19 mouse cellular contexts compared by ENCODE assay signal in genomic region chr4:95451831-95452230, GRCm38 (mm10).
A peak's percentile ranks its signal among the peaks of the same experiment; 100 is the strongest.
DNase-seq lines count a peak whose midpoint lies in the region; ATAC-seq and TF ChIP-seq lines count a peak whose summit lies in the region.
"Had no signal": no experiment of that assay in that cellular context is flagged by ENCODE, and none has a peak within 500 bp of the region (broad histone marks: within the 10 kb centered on the region; RNA-seq: fewer than 3 reads in every experiment).

No protein-coding gene starts in this region.

- TF ChIP-seq CTCF in liver, adult 2 months (IDR thresholded peaks at IDR 0.05; ENCODE audit: low read depth, low read length) = no peak
- TF ChIP-seq CTCF in liver, postnatal 0 days (IDR thresholded peaks at IDR 0.05; ENCODE audit: low read depth) = no peak
- TF ChIP-seq CTCF in forebrain, postnatal 0 days (IDR thresholded peaks at IDR 0.05; ENCODE audit: low read depth) = no peak

- H3K36me3 ChIP-seq in liver, adult 2 months (ENCODE audit: control insufficient read depth, insufficient read depth, low read length) = no peaks in the 10 kb centered on the region
- no peaks in the 10 kb centered on the region for H3K36me3 ChIP-seq in liver, postnatal 0 days (replicated peaks; ENCODE audit: insufficient read depth, low read length)
- no peaks in the 10 kb centered on the region for H3K36me3 ChIP-seq in kidney, embryonic 15.5 days
- no peaks in the 10 kb centered on the region for H3K36me3 ChIP-seq in forebrain, postnatal 0 days (ENCODE audit: insufficient read depth)
- H3K36me3 ChIP-seq: embryonic facial prominence, embryonic 13.5 days; forebrain, embryonic 12.5 days; heart, embryonic 15.5 days; hindbrain, embryonic 13.5 days had no signal

- H3K79me2 ChIP-seq in liver, adult 2 months (ENCODE audit: control insufficient read depth, insufficient read depth, low read length) = no peaks in the 10 kb centered on the region

- H3K4me3 ChIP-seq in liver, adult 2 months (ENCODE audit: insufficient read depth, low read depth, low read length) = no peak overlapping the region
- no peak overlapping the region for H3K4me3 ChIP-seq in liver, postnatal 0 days (ENCODE audit: low read depth, low read length)
- H3K4me3 ChIP-seq in kidney, embryonic 15.5 days (replicated peaks) = no peak overlapping the region
- H3K4me3 ChIP-seq in forebrain, postnatal 0 days (ENCODE audit: low read depth, low read length) = no peak overlapping the region
- H3K4me3 ChIP-seq: embryonic facial prominence, embryonic 13.5 days; forebrain, embryonic 12.5 days; heart, adult 2 months; heart, embryonic 15.5 days; hindbrain, embryonic 13.5 days had no signal

- no peak for ATAC-seq in liver, postnatal 0 days
- ATAC-seq in kidney, embryonic 15.5 days (replicated peaks; ENCODE audit: low FRiP score) = peak; percentile 36; the same call in 1 of the 2 replicates
- ATAC-seq in forebrain, postnatal 0 days = no peak
- ATAC-seq: forebrain, embryonic 16.5 days had no signal

- H3K9me3 ChIP-seq in liver, postnatal 0 days (ENCODE audit: low read length) = no peaks in the 10 kb centered on the region
- no peaks in the 10 kb centered on the region for H3K9me3 ChIP-seq in kidney, embryonic 15.5 days (replicated peaks)
- no peaks in the 10 kb centered on the region for H3K9me3 ChIP-seq in forebrain, postnatal 0 days (ENCODE audit: low read length)
- H3K9me3 ChIP-seq: embryonic facial prominence, embryonic 13.5 days; forebrain, embryonic 12.5 days; heart, embryonic 15.5 days; hindbrain, embryonic 13.5 days had no signal

- H3K4me1 ChIP-seq in liver, adult 2 months (ENCODE audit: control insufficient read depth, insufficient read depth, low read length) = peaks cover 2% of the 10 kb centered on the region
- H3K4me1 ChIP-seq in liver, postnatal 0 days (ENCODE audit: insufficient read depth) = peaks cover 3% of the 10 kb centered on the region; the same call in 1 of the 2 replicates
- no peaks in the 10 kb centered on the region for H3K4me1 ChIP-seq in kidney, embryonic 15.5 days
- H3K4me1 ChIP-seq in forebrain, postnatal 0 days (ENCODE audit: insufficient read depth) = no peaks in the 10 kb centered on the region
- H3K4me1 ChIP-seq: forebrain, embryonic 12.5 days; heart, embryonic 15.5 days; hindbrain, embryonic 13.5 days had no signal

- no peak for TF ChIP-seq POLR2A in liver, adult 2 months (IDR thresholded peaks at IDR 0.05; ENCODE audit: extremely low read depth, insufficient read depth, low read length)

- no peak overlapping the region for H3K27ac ChIP-seq in liver, adult 2 months (replicated peaks; ENCODE audit: insufficient read depth, low read depth, low read length)
- H3K27ac ChIP-seq in liver, postnatal 0 days (ENCODE audit: low read depth) = no peak overlapping the region
- H3K27ac ChIP-seq in kidney, embryonic 15.5 days = peak overlapping the region; percentile 74
- H3K27ac ChIP-seq in forebrain, postnatal 0 days (ENCODE audit: low read depth, low read length) = no peak overlapping the region
- H3K27ac ChIP-seq: embryonic facial prominence, embryonic 13.5 days; forebrain, embryonic 12.5 days; heart, adult 2 months; heart, embryonic 15.5 days; hindbrain, embryonic 13.5 days had no signal

- no peak overlapping the region for H3K4me2 ChIP-seq in liver, postnatal 0 days (ENCODE audit: low read depth, low read length)
- H3K4me2 ChIP-seq in kidney, embryonic 15.5 days = no peak overlapping the region
- H3K4me2 ChIP-seq in forebrain, postnatal 0 days (ENCODE audit: low read depth) = no peak overlapping the region
- H3K4me2 ChIP-seq: embryonic facial prominence, embryonic 13.5 days; forebrain, embryonic 12.5 days; heart, embryonic 11.5 days; heart, embryonic 15.5 days; hindbrain, embryonic 13.5 days had no signal

- no peaks in the 10 kb centered on the region for H3K27me3 ChIP-seq in liver, adult 2 months (ENCODE audit: control insufficient read depth, insufficient read depth, low read length)
- no peaks in the 10 kb centered on the region for H3K27me3 ChIP-seq in liver, postnatal 0 days (ENCODE audit: insufficient read depth, low read length)
- H3K27me3 ChIP-seq in kidney, embryonic 15.5 days = no peaks in the 10 kb centered on the region
- no peaks in the 10 kb centered on the region for H3K27me3 ChIP-seq in forebrain, postnatal 0 days (ENCODE audit: insufficient read depth, low read length)
- H3K27me3 ChIP-seq: embryonic facial prominence, embryonic 13.5 days; forebrain, embryonic 12.5 days; heart, embryonic 15.5 days; hindbrain, embryonic 13.5 days had no signal

- TF ChIP-seq EP300 in liver, postnatal 0 days (IDR thresholded peaks at IDR 0.05; ENCODE audit: low read depth) = no peak

- DNase-seq in liver, adult 2 months (ENCODE audit: extremely low read depth, low read depth, low spot score) = peak; percentile 78
- DNase-seq in liver, postnatal 0 days = no peak
- peak; percentile 19 to 70 for DNase-seq in kidney, postnatal 36 days
- no peak for DNase-seq in forebrain, postnatal 0 days
- DNase-seq in right cerebral cortex, adult 18-20 months = no peak
- DNase-seq: adrenal gland, adult 2 months; adrenal gland, postnatal 36 days; cerebellum, adult 2 months; cerebellum, postnatal 14 days; gastrocnemius, postnatal 14 days; heart, adult 2 months; heart, postnatal 14 days had no signal

- H3K9ac ChIP-seq in liver, adult 2 months (ENCODE audit: low read depth, low read length) = no peak overlapping the region
- H3K9ac ChIP-seq in liver, postnatal 0 days (replicated peaks) = no peak overlapping the region
- H3K9ac ChIP-seq in kidney, embryonic 15.5 days = no peak overlapping the region
- no peak overlapping the region for H3K9ac ChIP-seq in forebrain, postnatal 0 days
- H3K9ac ChIP-seq: embryonic facial prominence, embryonic 13.5 days; forebrain, embryonic 12.5 days; heart, embryonic 15.5 days; hindbrain, embryonic 13.5 days had no signal

- WGBS in liver, adult 2 months = 37% methylated on average over 3 of the region's 3 CpGs
- WGBS in liver, postnatal 0 days (ENCODE audit: insufficient replicate concordance) = 58% methylated on average over 3 of the region's 3 CpGs
- WGBS in kidney, embryonic 15.5 days = 69% methylated on average over 3 of the region's 3 CpGs
- WGBS in forebrain, postnatal 0 days = 91% methylated on average over 3 of the region's 3 CpGs

Comparison
In these comparisons a context has a peak if more than half of its experiments do, and no peak if none do; other contexts are left out.
1. DNase-seq: peak in liver, adult 2 months (single experiment) and kidney, postnatal 36 days (2 of 2); none in liver, postnatal 0 days (single experiment), forebrain, postnatal 0 days (single experiment) and right cerebral cortex, adult 18-20 months (single experiment).